Mouse (Mus musculus) thymus, postnatal 36 days (tissue): ENCODE measurements around the gene Aaed1.
A peak's percentile ranks its signal among the peaks of the same experiment; 100 is the strongest.

Experiments
- DNase-seq, 2 experiments: peaks; one replicate each; pipeline ENCODE4 v3.0.0; 2022; ENCODE audit warnings: mixed read lengths in 2 of 2

Gene Aaed1

DNA sequence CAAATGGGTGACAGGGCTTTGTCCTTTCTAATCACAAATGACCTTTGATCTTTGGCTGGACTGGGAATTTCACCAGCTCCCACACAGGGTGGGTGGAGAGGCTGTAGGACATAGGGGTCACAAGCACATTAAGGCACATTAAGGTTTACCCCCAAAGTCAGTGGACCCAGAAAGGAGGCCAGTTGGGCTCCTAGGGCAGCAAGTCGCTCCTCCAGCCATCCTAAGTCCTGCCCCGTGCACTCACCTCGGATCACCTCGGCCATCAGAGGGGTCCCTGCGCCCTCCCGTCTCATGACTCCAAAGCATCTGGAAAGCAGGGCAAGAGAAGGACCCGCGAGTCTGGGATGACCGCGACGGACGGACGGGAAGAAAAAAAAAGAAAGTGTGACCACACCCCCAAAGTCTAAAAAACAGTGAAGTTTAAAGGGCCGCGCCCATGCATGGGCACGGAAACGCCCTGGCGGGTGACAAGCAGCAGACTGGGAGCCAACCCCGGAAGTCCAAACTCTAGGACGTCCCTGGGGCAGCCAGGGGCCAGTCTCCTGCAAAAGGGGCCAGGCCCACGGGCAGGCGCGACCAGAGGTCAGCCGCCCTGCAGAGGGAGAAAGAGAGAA lies 64.2 kb downstream of the Aaed1 start:
- DNase-seq: peak; percentile 74 to 77

DNA sequence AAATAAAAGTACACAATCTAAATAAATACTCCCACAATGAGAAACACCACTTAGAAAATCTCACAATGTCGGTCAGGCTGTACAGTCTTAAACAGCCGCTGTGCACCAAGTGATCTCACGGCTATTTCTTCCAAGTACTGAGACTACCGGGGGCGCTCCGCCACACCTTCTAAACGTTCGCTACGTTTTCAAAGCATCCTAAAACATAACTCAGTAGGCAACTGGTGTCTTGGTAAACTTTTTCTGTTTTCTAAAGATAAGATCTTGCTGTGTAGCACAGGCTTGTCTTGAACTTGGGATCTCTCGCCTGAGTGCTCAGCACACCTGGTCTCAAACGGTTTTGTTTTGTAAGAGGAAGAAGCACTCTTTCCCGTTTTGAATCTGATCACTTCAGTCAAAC lies 66.4 kb downstream of the Aaed1 start:
- DNase-seq: peak; percentile 43 to 66

DNA sequence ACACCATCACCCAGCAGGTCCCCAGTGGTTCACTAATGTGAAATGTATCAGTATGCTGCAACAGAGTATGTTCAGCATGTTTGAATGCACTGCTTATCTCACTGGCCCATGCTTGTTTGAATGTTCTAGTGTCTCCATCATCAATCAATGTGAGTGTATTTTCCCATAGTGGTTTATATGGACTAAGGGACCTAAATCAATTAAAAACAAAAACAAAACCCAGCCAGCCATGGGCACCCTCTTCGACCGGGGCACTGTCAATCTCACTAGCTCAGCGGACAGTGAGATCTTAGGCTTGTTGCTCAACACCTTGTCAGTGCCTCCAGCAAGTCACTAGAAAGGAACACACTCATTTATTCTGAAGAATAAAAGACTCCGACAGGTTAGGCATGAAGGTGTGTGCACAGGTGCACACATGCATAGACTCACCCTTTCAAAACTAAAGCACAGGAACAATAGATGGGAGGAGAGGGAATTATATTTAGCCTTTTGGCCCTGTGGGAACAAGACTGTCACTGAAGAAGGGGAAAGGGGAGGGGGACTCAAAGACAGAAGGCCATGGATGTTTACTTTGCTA lies 67.7 kb downstream of the Aaed1 start:
- no peak for DNase-seq

DNA sequence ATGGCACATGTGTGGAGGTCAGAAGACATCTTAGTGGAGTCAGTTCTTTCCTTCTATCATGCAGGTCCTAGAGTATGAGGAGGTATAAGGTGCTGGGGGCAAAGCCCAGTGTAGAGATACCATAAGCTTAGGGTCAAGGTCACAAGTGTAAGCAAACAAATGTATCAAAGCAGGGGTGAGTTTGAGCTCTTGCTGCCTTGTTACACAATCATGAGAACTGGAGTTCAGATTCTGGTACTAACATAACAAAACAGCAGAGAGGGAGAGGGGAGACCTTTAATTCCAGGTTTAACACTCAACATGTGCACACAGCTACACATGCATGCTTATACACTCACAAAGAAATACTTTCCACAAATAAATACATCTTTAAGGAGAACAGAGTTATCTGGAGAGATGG lies 69.8 kb downstream of the Aaed1 start:
- DNase-seq: no peak

DNA sequence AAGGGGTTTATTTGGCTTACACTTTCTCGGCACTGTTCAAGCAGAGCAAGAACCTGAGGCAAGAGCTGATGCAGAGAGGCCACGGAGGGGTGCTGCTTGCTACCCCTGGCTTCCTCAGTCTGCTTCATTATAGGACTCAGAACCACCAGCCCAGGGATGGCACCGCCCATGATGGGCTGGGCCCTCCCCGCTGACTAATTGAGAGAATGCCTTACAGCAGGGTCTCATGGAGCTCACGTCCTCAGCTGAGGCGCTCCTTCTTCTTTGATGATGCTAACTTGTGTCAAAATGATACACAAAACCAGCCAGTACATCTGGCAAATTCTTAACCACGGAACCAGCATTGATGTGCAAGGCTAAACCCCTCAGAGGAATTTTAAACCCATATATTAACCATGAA lies 71.9 kb downstream of the Aaed1 start:
- no peak for DNase-seq

DNA sequence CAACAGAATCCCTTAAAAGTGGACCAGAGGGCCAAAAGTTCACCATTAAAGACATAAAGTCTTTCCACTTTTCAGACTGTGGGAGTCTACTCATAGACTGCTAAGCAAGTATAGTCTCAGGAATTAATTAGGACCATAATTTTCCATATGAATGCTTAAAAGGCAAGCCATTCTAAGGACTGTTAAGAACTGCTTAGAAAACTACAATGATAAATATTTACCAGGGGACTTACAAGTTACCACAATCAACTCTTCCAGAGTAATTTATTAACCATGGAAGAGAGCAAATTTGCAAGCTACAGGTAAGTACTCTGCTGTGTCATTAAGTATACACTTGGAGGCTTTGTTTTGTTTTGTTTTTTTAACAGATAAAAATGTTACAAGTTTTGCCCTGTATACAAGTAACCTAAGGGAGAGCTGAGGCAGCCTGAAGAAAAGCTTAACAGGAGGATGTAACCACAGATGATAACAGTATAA lies 74.8 kb downstream of the Aaed1 start:
- no peak for DNase-seq

DNA sequence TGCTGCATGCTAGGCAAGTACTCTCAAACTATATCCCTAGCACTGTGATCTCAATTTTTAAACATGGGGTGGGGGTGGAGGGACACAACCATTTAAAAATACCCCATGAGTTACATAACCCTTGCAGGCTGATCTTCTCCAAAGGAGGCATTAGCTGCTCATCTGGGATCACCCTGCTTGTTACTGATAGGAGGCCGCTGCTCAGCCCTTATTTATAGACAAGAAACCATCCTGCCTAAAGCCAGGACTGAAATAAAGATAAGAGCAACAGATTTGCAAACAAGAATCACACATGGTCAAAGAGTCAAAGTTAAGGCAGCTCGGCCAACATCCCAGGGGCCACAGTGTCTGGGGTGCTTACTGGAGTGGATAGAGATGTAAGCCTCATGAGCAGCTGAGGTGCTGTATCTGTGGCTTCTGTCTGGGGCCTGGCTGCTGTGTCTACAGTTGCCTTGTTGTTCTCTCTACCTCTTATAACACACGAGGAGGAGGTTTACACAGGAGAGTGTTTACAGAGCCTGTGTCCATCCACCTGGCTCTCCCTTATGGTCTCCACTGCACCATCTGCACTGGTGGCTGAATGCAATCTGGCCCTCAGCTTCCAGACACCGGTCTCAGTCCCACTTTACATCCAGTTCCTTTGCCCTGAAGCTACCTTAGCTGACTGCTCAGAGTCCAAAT lies 75.4 kb downstream of the Aaed1 start:
- DNase-seq: no peak

DNA sequence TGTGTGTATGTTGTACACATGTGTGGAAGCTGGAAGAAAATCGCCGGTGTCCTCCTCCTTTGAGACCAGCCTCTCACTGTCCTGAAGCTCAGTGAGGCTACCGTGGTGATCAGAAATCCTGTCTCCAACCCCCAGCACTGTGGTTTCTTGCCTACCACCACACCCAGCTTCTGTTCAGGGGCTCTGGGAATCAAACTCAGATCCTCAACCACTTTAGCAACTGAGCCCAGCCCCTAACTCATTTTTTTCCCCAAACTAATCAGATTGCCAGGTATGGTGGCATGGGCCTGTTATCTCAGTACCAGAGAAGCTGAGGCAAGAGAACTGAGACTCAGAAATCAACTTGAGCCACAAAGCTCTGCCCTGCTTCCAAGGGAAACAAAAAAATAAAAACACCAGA lies 76.7 kb downstream of the Aaed1 start:
- no peak for DNase-seq

DNA sequence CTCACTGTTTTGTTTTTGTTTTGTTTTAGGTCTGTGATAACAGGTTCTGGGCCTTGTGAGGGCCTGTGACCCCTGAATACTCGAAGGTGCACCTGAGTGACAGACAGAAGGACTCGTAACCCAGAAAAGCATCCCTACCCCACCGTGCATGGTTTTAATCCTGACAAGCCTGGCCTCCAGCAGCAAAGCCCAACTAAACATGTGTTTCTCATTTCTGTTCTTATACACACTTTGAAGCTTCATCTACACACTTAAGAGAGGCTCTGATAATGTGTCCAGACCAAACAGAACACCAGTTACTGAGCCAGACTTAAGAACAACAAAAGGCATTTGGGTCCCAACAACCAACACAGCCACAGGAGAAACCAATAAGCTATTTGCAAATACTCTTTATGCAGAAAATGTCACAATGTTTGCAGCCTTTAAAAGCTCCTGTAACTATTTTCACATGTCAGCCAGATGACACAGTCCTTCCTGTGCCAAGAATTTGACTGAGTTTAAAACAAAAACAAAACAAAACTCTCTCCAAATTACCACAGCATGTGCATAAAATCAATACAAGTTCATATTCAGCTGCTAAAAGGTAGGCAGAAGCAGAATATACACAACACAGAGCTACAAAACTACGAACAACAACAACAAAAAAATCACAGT lies 77.3 kb downstream of the Aaed1 start:
- DNase-seq: no peak

DNA sequence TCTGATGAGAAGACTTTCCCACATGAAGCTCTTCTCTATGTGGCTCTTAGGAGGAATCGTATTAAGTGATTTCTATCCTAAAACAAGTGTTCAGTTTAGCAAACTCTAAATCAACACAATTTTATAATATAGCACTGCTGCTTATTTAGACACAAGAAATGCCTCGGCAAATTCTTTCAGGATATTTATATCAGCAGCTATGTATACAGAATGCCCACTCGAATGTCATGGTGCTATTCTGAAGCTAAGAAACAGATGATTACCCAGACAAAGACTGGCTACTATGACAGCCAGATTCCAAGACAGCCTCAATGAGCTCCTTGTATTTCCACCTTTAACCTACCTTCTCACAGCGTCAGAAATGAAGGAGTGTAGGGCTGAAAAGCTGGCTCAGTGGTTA lies 79.4 kb downstream of the Aaed1 start:
- no peak for DNase-seq

DNA sequence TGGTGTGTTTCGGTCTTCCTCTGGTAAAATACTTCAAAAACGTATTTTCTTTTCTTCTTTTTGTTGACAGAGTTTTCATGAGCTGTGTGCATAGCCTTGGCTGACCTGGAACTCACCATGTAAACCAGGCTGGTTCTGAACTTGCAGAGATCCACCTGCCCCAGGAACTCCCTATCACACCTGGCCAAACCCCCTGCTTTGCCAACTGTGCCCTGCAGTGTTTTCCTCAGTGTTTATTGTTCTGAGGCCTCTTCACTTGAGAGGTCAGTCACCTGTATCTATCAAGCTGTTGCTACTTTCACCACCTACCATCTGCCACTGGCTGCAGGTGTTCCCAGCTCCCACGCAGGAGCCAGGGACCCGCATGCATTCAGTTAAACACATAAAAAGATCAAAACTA lies 85.8 kb downstream of the Aaed1 start:
- DNase-seq: no peak

DNA sequence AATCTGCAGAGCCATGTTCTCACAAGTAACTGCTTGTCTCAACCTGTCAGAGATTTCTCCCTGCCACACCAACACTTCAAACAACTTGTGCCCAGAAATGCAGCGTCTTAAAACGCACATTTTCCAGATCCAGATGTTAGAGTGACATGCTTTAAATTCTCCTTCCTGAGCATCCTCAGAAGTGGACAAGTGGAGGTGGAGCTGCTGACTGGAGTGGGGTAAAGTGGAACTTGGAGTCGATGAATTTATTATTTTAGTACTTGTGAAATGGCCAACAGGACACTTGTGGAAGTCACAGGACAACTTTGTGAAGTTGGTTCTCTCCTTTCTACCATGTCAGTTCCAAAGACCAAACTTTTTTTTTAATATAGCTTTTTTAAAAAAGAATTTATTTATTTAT lies 86.8 kb downstream of the Aaed1 start:
- DNase-seq: no peak
